Mouse (Mus musculus): ENCODE measurements around the gene Zfp536. TPM values are rescaled to one million over a fixed set of nuclear protein-coding genes. Genes with fewer than 3 reads are reported as not detected.
"Not testable (repeated sequence)": the region's sequence is repeated elsewhere in the genome, so short reads cannot be mapped to it uniquely, and the experiment has no call there.

The Zfp536 gene
- total RNA-seq, 2 experiments from 2014 or later: 5.7 to 8.2 TPM

DNA sequence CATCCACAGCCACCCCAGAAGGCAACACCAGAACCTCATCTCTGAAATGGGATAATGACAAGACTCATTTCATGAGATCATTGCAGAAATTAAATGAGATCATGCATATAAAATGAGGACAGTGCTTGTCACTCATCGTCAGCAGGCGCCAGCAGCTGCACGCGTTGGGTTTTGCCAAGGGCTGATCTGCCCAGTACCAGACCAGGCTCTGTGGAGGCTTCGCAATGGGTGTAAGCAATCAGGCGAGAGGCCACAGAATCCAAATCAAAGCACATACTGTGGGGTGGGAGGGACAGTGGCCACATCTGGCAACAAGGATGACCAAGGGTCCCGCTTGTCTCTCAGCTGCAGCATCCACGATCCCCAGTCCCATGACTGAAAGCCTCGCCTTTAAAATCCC is 69.0 kb downstream of the Zfp536 start:
- intact Hi-C loops (cut with DNase I): no loop called here
- no peak for DNase-seq

DNA sequence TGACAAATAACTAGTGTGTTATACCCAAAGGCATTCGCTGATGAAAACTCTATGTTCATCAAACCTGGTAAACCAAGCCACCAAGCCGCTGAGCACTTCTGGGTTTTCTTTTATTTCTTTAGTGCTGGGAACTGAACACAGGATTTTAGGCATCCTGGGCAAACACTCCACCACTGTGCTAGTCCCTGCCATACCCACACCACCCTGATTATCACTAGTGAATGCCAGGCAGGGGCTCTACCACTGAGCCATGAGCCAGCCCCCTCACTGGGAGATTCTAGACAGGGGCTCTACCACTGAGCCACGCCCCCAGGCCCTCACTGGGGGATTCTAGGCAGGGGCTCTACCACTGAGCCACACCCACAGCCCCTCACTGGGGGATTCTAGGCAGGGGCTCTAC is 76.1 kb downstream of the Zfp536 start:
- intact Hi-C loops (cut with DNase I); DNase-seq: not testable (repeated sequence)

DNA sequence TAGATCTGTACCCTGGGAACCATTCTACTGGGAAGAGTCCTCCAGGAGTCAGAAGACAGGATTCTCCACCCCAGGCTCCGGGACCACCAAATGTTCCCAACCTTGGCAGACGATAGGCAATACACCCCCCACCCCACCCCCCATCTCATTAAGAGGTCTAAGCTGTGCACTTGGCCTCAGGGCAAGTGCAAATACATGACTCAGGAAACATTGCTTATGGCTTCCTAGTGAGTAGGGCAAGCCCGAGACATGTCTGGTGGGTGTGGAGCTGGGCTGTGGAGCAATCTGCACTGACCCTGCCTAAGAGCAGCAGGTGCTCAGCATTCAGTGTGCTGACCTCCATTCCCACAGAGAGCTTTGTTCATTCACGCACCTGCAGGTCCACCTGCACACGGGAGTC is 78.4 kb downstream of the Zfp536 start:
- DNase-seq: no peak
- intact Hi-C loops (cut with DNase I): no loop called here

DNA sequence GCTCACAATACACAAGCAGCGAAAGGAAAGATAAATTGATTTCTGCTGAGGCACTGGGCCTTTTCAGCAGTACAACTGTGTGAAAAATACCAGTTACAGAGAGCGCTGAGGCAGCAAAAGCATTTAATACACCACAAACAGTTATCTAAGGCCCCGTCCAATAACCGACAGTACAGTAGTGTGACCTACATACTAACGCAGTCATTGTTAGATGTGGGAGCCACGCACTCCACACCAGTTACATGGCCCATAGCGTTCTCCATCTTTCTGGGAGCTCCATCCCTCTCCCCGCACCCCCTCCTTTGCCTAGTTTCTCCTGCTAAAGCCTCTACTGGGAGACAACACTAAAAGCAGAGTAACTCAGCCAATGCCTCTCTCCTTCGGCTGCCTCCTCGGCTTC is 82.8 kb downstream of the Zfp536 start:
- no peak for DNase-seq
- intact Hi-C loops (cut with DNase I): no loop called here

DNA sequence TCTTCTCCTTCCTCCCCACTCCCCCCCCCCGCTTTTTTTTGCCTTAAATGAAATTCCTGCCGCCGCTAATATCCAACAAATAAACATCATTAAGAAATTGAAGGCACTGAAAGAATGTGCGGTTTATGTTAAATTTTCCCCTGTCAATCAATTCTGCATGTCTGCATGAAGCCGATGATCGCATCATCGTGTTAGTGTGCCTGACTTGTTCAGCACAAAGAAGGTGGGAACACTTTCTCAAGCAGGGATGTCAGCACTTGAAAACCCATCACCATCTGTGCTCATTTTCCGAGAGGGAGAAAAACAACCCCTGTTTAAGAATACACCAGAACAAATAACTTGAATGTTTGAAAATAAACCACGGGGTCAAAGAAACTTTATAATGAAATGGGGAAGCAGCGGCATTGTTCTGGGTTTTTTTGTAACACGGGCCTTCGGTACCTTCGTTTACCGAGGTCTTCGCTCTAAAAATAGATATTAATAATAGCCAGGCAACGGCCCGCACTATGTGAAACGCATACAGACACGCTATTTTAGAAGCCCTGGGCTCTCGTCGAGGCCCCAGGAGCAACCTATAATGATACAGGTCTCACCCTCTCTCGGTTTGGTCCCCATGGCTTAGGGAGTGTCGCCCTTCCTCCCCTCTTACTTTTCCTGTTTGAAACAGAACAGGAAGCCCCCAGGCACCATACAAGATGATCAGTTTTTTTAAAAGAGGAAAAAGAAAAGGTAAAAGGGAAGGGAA is 83.7 kb downstream of the Zfp536 start:
- intact Hi-C loops (cut with DNase I): no loop called here
- no peak for DNase-seq

DNA sequence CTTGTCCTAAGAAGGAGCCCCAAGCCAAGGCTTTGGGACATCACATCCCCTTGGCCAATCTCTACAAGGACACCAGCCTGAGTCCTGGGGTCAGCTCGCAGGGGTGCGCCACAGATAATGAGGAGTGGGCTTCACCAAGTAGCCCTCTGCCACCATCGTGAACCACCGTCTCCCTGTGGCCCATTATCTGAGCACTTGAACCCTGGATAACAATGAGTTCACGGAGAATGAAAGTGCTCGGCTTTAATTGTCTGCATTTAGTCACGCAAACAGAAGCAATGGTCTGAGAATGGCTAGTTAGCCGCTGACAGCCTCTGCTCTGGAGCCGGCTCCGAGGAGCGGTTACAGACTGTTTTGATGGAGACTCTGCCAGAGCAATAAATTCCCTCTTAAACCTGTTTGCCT is 84.3 kb downstream of the Zfp536 start:
- intact Hi-C loops (cut with DNase I): no loop called here
- DNase-seq: no peak

- intact Hi-C loops (cut with DNase I): no loop called here
- DNase-seq: no peak
Measured at GRCm38 (mm10) chr7:37686366-37686765, 87.1 kb downstream of the Zfp536 start.

DNA sequence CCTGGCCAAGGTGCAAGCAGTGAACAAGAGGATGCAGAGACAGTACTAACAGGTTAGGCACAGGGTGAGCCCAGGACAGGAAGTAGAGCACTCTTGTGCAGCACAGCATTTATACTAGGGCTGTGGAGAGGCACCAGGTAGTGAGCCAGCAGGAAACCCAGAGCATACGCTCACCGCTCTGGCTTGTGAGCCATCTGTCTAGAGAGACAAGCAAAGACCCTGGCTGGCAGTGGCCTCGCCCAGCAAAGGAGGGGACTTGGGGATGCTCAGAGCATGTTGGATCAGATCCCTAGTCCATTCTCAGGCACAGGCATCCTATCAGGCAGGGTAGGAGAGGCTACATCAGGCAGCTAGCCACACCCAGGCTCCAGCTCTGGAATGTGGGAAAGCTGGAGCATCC is 88.2 kb downstream of the Zfp536 start:
- DNase-seq: no peak
- intact Hi-C loops (cut with DNase I): no loop called here

DNA sequence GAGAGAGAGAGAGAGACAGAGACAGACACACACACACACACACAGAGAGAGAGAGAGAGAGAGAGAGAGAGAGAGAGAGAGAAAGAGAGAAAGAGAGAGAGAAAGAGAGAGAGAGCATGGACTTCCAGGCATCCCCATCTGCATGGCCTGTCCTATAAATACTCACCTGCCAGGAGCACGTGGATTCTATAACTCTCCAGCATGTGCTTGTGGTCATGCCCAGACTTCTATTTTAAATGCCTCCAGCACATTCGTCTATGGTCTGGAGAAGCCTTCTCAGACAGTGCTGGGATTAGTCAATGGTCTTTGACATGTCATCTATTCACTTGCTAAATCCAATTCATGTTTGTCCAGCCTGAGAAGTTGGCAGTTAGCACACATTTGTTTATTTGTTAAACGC is 92.1 kb downstream of the Zfp536 start:
- DNase-seq: no peak
- intact Hi-C loops (cut with DNase I): loop anchor here (5.0 kb wide), 1 partner anchor 86 kb away; no protein-coding TSS in a partner anchor

DNA sequence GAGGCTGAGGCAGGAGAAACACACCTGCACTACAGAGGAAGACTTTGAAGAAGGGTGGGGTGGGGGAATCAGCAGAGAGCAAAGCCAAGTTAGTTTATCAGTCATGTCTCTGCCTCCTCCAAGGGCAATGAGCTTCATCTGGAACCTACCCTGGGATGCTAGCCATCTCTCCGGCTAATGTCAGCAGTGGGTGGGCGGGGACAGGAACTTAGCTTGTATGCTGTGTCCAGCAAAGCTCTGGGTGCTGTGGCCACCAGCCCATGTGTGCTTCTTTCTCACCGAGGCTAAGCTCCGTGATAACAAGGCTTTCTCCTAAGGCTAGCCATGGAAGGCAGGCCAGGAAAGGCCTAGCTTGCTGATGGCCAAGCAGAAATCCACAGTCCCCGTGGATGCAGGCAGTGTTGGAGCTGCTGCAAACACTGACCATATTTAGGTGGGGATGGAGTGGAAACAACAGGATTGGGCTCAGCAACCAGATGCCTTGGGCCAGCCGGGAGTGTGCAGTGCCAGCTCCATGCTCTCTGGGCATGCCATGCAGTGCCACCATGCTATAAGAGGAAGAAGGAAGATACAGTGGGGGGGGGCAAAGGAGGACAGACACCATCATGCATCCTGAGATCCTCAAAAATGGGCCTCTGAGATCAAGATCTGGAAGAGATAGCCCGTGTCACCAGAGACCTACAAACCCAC is 109.6 kb downstream of the Zfp536 start:
- no peak for DNase-seq
- intact Hi-C loops (cut with DNase I): no loop called here

- DNase-seq: no peak
Measured at GRCm38 (mm10) chr7:37648671-37649070, 124.8 kb downstream of the Zfp536 start.

GRCm38 (mm10) chr7:37647917-37648615 is 125.4 kb downstream of the Zfp536 start:
- DNase-seq: no peak
- intact Hi-C loops (cut with DNase I): no loop called here

More at GRCm38 (mm10) chr7:37648671-37649070, 124.8 kb downstream of the Zfp536 start:
- intact Hi-C loops (cut with DNase I): no loop called here

GRCm38 (mm10) chr7:37639740-37640397 is 133.6 kb downstream of the Zfp536 start:
- DNase-seq: no peak
- intact Hi-C loops (cut with DNase I): no loop called here

DNA sequence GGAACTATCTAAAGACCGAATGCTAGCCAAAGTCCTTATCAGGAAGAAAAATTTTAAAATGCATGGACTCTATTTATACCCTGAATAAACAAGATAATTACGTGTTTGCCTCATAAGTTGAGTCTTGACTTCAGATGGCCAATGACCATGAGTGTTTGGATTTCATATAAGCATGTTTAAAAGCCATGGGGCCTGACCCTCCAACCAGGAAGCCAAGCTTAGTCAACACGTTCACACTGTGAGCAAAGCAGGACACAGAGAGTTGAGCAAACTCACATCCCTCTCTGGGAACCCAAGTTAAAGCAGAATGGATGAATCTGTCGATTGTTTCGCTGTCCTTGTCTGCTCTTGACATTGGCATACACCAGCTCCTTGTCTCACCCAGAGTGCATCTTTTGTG is 138.6 kb downstream of the Zfp536 start:
- intact Hi-C loops (cut with DNase I): no loop called here
- no peak for DNase-seq

GRCm38 (mm10) chr7:37630410-37630809 is 143.0 kb downstream of the Zfp536 start:
- no peak for DNase-seq
- intact Hi-C loops (cut with DNase I): no loop called here

- no peak for DNase-seq
- intact Hi-C loops (cut with DNase I): loop anchor here (10.0 kb wide), 1 partner anchor 97 kb away; no protein-coding TSS in a partner anchor
Measured at GRCm38 (mm10) chr7:37627897-37628510, 145.4 kb downstream of the Zfp536 start.

- intact Hi-C loops (cut with DNase I): loop anchor here (10.0 kb wide), 1 partner anchor 99 kb away; no protein-coding TSS in a partner anchor
Measured at GRCm38 (mm10) chr7:37625758-37626157, 147.7 kb downstream of the Zfp536 start.

DNA sequence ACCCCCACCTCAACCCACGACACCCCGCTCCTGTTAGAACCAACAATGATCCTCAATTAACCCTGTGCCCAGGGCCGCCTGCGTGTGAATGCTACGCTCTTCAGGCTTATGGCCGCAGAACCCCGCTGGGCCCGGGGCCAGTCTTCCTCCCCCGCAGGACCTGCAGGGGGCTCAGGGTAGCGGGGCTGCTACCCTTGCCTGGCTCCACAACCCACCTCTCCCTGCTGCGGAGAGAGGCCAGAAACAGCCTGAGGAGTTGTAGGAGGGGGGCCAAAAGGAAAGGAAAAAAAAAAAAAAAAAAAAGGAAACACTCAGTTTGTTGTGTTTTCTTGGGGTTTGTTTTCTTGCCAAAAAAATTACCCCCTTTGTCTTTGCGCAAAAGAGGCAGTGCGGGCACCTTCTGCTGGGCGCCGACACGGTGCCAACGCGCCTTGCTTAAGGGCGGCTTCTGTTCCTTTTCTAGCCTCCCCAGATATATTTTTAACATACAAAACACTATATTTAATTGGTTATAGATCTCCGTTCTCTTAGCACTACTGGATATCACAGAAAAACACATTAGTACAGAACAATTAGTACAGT is 148.6 kb downstream of the Zfp536 start:
- intact Hi-C loops (cut with DNase I): loop anchor here (5.0 to 10.0 kb wide), 2 partner anchors 100 to 142 kb away; no protein-coding TSS in a partner anchor
- DNase-seq: no peak

More at GRCm38 (mm10) chr7:37625758-37626157, 147.7 kb downstream of the Zfp536 start:
- no peak for DNase-seq

DNA sequence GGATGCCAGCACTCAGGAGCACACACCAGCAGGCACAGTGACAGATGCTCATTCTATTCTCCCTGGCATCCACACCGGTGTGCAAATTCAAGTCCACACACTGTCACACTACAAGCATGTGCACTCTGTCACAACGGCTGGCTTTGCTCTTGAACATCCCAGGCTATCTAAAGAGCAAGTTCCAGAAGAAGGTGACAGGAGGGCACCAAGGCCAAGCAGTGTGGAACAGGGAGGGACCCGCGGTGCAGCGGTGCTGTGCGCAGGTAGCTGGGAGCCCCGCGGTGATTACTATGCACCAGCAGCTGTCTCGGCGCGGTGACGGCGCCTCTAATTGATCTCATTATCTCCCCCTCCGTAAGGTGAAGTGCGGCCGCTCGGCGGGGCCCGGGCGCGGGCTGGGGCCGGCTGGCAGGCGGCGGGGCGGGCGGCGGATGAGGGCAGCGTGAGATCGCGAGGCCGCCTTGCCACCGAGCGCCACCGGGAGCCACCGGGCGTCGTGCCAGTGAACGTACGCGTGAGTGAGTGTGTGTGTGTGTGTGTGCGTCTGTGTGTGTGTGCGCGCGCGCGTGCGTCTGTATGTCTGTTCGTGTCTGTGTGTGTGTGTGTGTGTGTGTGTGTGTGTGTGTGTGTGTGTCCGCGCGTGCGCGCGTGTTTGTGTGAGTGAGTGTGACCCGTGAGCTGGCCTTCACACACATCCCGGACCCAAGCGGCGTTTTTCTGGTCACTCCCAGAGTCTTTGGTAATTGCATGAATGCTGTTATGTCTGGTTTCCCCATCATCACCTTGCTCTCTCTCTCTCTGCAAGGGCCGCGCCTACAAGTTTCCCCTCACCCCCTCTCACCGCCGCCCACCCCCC is 149.3 kb downstream of the Zfp536 start:
- intact Hi-C loops (cut with DNase I): loop anchor here (5.0 to 10.0 kb wide), 2 partner anchors 101 to 143 kb away; no protein-coding TSS in a partner anchor
- DNase-seq: peak; percentile 48 to 51
